Mouse (Mus musculus): ENCODE measurements around the gene Olfr963. TPM values are rescaled to one million over a fixed set of nuclear protein-coding genes. Genes with fewer than 3 reads are reported as not detected.

The Olfr963 gene
- polyA plus RNA-seq (2012; rRNA removed): not detected in 2 replicates

DNA sequence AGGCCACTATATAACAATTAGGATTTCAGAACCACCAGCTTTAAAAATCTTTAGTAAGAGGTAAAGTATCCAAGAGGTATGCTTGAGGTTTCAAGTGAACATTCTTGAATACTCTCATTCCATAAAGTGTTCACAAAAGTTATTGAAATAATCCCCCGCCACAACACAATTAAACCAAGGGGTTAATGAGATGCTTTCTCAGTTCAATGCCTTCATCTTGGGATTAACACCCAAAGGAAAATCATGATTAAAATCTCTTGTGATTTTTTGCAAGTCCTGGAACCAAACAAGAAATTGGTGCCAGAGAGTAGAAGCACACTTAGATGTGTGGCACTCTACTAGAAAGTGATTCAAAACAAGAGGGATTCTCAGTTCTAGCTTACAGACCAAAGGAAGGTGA lies at the start of gene Olfr963:
Gene Olfr963, plus strand, starts transcription at position 301 of the 400 bp plus-strand sequence.

DNA sequence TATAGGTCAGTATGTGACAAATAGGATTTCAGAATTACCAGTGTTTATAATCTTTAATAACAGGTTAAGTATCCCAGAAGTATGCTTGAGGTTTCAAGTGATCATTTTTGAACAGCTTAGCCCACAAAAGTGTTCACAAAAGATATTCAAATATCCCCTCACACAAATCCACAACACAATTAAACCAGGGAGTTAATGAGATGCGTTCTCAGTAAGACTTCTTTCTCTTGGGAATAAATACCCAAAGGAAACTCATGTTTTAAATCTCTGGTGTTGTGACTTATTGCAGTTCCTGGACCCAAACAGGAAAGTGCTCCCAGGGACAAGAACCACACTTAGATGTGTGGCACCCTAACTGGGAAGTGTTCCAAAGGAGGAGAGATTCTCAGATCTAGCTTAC lies 45.9 kb upstream of the Olfr963 start, which contains the start of gene Olfr960:
Gene Olfr960, plus strand, starts transcription at position 301 of the 400 bp plus-strand sequence.

DNA sequence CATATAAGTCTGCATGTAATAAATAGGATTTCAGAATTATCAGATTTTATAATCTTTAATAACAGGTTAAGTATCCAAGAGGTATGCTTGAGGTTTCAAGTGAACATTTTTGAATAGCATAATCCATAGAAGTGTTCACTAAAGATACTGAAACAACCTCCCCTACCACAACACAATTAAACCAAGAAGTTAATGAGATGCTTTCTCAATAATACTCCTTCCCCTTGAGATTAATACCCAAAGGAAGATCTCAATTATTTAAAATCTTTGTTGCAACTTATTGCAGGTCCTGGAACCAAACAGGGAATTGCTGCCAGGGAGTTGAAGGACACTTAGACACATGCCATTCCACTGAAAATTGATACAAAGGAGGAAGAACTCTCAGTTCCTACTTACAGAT lies 22.2 kb upstream of the Olfr963 start, which contains the start of gene Olfr961:
Gene Olfr961, plus strand, starts transcription at position 301 of the 400 bp plus-strand sequence.

DNA sequence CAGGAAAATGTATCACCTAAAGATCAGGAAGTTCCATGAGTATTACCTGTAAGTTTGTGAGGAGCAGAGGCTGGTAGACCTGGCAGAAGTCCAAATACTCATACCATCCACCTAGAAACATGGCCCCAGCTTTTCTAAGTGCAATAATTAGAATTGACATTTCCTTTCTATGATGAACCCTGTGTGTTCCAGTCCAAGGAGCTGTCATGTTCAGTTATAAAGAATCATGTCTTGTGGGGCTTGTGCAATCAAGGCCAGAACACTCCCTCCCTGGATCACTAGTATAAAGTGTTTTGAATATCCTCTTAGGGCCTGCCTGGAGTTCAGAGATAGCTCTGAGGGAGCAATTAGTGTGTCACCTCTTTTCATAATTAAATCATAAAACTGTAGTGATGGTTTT lies 40.0 kb downstream of the Olfr963 start, which contains the start of gene Olfr149:
Gene Olfr149, minus strand, starts transcription at position 101 of the 400 bp plus-strand sequence.

DNA sequence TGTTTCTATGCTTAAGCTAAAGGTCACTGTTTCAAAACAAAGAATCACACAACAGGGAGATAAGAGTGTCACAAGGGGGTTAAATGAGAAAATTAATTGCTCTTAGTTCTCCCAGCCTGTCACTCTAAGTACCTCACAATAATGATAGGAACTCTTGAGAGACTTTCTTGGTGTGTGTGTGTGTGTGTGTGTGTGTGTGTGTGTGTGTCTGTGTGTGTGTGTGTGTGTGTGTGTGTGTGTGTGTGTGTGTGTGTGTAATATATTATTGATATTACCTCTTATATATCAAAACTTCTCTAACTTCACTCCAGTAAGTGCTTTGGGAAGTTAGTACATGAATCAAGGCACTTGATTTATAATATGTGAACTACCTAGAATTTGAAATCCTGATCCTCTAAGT lies 44.0 kb downstream of the Olfr963 start, which contains the start of gene Olfr965:
Gene Olfr965, plus strand, starts transcription at position 301 of the 400 bp plus-strand sequence.

Other genes starting within 250 kb of the Olfr963 start
- not detected in 2 replicates for gene Olfr952, start 240.1 kb upstream of the Olfr963 start, polyA plus RNA-seq (2012; rRNA removed)
- not detected in 2 replicates for gene Olfr954, start 210.5 kb upstream of the Olfr963 start, polyA plus RNA-seq (2012; rRNA removed)
- gene Olfr955, start 195.3 kb upstream of the Olfr963 start, polyA plus RNA-seq (2012; rRNA removed): not detected in 2 replicates
- gene Olfr44, start 173.2 kb upstream of the Olfr963 start, polyA plus RNA-seq (2012; rRNA removed): not detected in 2 replicates
- not detected in 2 replicates for gene Olfr957, start 151.4 kb upstream of the Olfr963 start, polyA plus RNA-seq (2012; rRNA removed)
- gene Olfr958, start 113.2 kb upstream of the Olfr963 start, polyA plus RNA-seq (2012; rRNA removed): not detected in 2 replicates
- 0.05 and 0.07 TPM in 2 replicates for gene Olfr959, start 91.6 kb upstream of the Olfr963 start, polyA plus RNA-seq (2012; rRNA removed)
- gene AW551984, start 62.8 kb upstream of the Olfr963 start, polyA plus RNA-seq (2012; rRNA removed): 113 and 134 TPM in 2 replicates
- gene Olfr148, start 56.5 kb upstream of the Olfr963 start, polyA plus RNA-seq (2012; rRNA removed): not detected in 2 replicates
- not detected in 2 replicates for gene Olfr960, start 45.8 kb upstream of the Olfr963 start, polyA plus RNA-seq (2012; rRNA removed)
- gene Olfr961, start 22.1 kb upstream of the Olfr963 start, polyA plus RNA-seq (2012; rRNA removed): not detected in 2 replicates
- not detected in 2 replicates for gene Olfr149, start 39.9 kb downstream of the Olfr963 start, polyA plus RNA-seq (2012; rRNA removed)
- gene Olfr965, start 44.1 kb downstream of the Olfr963 start, polyA plus RNA-seq (2012; rRNA removed): not detected in 2 replicates
- gene Olfr150, start 63.8 kb downstream of the Olfr963 start, polyA plus RNA-seq (2012; rRNA removed): not detected in 2 replicates
- not detected in 2 replicates for gene Olfr967, start 79.0 kb downstream of the Olfr963 start, polyA plus RNA-seq (2012; rRNA removed)
- gene Olfr968, start 116.0 kb downstream of the Olfr963 start, polyA plus RNA-seq (2012; rRNA removed): not detected in 2 replicates
- not detected in 2 replicates for gene Olfr969, start 123.7 kb downstream of the Olfr963 start, polyA plus RNA-seq (2012; rRNA removed)
- not detected in 2 replicates for gene Olfr970, start 141.7 kb downstream of the Olfr963 start, polyA plus RNA-seq (2012; rRNA removed)
- not detected in 2 replicates for gene Olfr971, start 169.7 kb downstream of the Olfr963 start, polyA plus RNA-seq (2012; rRNA removed)
- gene Olfr972, start 199.2 kb downstream of the Olfr963 start, polyA plus RNA-seq (2012; rRNA removed): not detected in 2 replicates
- gene Olfr229, start 240.1 kb downstream of the Olfr963 start, polyA plus RNA-seq (2012; rRNA removed): not detected in 2 replicates

All from central nervous system, embryonic 18 days (tissue).